Mouse (Mus musculus) Patski (cell line): ENCODE results near the gene Ndufa11. TPM values are rescaled to one million over a fixed set of nuclear protein-coding genes. Genes with fewer than 3 reads are reported as not detected.

Experiments
- ATAC-seq: fragments of 100-300 bp; one replicate; pipeline ENCODE4 v1.8.0; 2021
- CTCF ChIA-PET: fragments of 350-600 bp; sonication (Branson Sonifier 250); formaldehyde crosslinking; loops from one replicate; lab custom pipeline; 2022; ENCODE audit warnings: inconsistent platforms; lab: Charles Lee
- POLR2A ChIA-PET: fragments of 350-600 bp; sonication (Branson Sonifier 250); formaldehyde crosslinking; loops from one replicate; lab custom pipeline; 2022; ENCODE audit warnings: antibody characterized with exemption, inconsistent platforms; lab: Charles Lee
- DNase-seq: peaks from one replicate; pipeline ENCODE4 v3.0.0-alpha.2; 2011; ENCODE audit warnings: low read depth, low spot score
- H3K27me3 ChIP-seq: fragments of 371-371 bp; one replicate; pipeline ENCODE4 v1.5.1; 2021
- CTCF ChIP-seq: fragments of 100-300 bp; IDR thresholded peaks from one replicate; pipeline ENCODE4 v1.5.1; 2021
- in situ Hi-C: fragments of 300-500 bp; cut with MboI; formaldehyde crosslinking; loops from 3 replicates; pipeline ENCODE4 v1.11.1; 2018; ENCODE audit warnings: low pct_unique_long_range_greater_than_20kb, mixed read lengths
- polyA plus RNA-seq: library from polyadenylated mRNA; unstranded; gene quantifications from one replicate; pipeline ENCODE4 v1.2.3, GENCODE M21; 2021

The Ndufa11 gene
- polyA plus RNA-seq, 1 experiment from 2014 or later, result 272 TPM

- POLR2A ChIA-PET, result no interaction called here
- no peak for TF ChIP-seq CTCF
- ATAC-seq (no peak), DNase-seq (no peak)
- no peaks in the 10 kb centered on the region for H3K27me3 ChIP-seq
- in situ Hi-C loops, result no loop called here
- CTCF ChIA-PET, result no interaction called here
Measured at GRCm38 (mm10) chr17:56766631-56767405, 49.3 kb downstream of the Ndufa11 start.

GRCm38 (mm10) chr17:56767531-56768135, 50.1 kb downstream of the Ndufa11 start:
- no peak for ATAC-seq
- ChIA-PET CTCF (no interaction called here), POLR2A (no interaction called here)
- TF ChIP-seq CTCF, result no peak
- in situ Hi-C loops, result no loop called here
- no peaks in the 10 kb centered on the region for H3K27me3 ChIP-seq
- DNase-seq, result no peak

DNA sequence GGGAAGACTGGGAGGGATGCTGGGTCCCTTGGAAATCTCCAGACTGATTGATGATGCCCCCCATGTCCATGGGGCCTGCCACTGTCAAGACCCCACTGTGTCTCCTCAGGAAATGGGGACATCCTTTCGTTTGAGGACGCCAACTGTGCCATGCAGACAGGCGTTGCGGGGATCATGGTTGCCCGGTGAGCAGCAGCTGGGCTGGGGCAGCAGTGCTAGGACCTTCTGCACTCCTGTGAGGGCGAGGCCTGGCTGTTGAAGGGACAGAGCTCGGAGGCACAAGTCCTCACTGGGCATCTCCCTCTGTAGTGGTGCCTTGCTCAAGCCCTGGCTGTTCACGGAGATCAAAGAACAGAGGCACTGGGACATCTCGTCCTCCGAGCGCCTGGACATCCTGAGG, 51.4 kb downstream of the Ndufa11 start:
- in situ Hi-C loops, result no loop called here
- no peak for TF ChIP-seq CTCF
- CTCF ChIA-PET, result no interaction called here
- no peaks in the 10 kb centered on the region for H3K27me3 ChIP-seq
- ATAC-seq, result no peak
- no peak for DNase-seq
- POLR2A ChIA-PET, result no interaction called here

DNA sequence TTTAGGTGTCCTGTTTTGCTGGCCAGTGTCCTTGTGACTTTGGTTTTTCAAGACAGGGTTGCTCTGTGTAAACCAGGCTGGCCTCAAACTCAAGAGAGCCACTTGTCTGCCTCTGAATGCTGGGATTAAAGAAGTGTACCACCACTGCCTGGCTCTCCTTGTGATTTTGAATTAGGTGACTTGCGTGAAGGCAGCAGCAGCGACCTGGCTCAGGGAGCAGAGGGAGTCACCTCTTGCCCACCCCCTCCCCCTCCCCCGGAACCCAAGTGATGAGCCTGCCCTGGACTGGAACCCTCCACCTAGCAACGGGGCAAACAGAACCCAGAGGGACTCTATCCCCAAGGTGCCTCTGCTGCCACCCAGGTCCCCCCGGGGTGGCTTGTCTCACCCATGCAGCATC, 52.4 kb downstream of the Ndufa11 start, which contains the start of gene Prr22:
TSS of gene Prr22 (plus strand) at position 301 of the 400 bp plus-strand sequence.
- DNase-seq (no peak), ATAC-seq (no peak)
- CTCF ChIA-PET, result no interaction called here
- H3K27me3 ChIP-seq, result no peaks in the 10 kb centered on the region
- in situ Hi-C loops, result no loop called here
- POLR2A ChIA-PET, result no interaction called here
- no peak for TF ChIP-seq CTCF

Other genes with a start within 250 kb of the Ndufa11 start
- gene Ptprs, start 241.3 kb upstream of the Ndufa11 start, polyA plus RNA-seq, result 240 TPM
- not detected for gene Znrf4, start 205.3 kb upstream of the Ndufa11 start, polyA plus RNA-seq
- 1.5 TPM for gene Gm20219, start 163.4 kb upstream of the Ndufa11 start, polyA plus RNA-seq
- 127 TPM for gene Safb2, start 133.2 kb upstream of the Ndufa11 start, polyA plus RNA-seq
- gene Safb, start 132.9 kb upstream of the Ndufa11 start, polyA plus RNA-seq, result 159 TPM
- gene 2410015M20Rik, start 108.0 kb upstream of the Ndufa11 start, polyA plus RNA-seq, result 323 TPM
- gene Rpl36, start 104.4 kb upstream of the Ndufa11 start, polyA plus RNA-seq, result 1,365 TPM
- 193 TPM for gene Lonp1, start 90.9 kb upstream of the Ndufa11 start, polyA plus RNA-seq
- gene Catsperd, start 89.6 kb upstream of the Ndufa11 start, polyA plus RNA-seq, result 0.35 TPM
- gene Ranbp3, start 44.5 kb upstream of the Ndufa11 start, polyA plus RNA-seq, result 85.8 TPM
- 25.6 TPM for gene Vmac, start 255 bp downstream of the Ndufa11 start, polyA plus RNA-seq
- gene Nrtn, start 39.8 kb downstream of the Ndufa11 start, polyA plus RNA-seq, result 7.1 TPM
- gene Dus3l, start 47.0 kb downstream of the Ndufa11 start, polyA plus RNA-seq, result 50.5 TPM
- gene Prr22, start 52.5 kb downstream of the Ndufa11 start, polyA plus RNA-seq, result 0.89 TPM
- gene Rfx2, start 113.2 kb downstream of the Ndufa11 start, polyA plus RNA-seq, result 7.7 TPM
- gene Acsbg2, start 156.7 kb downstream of the Ndufa11 start, polyA plus RNA-seq, result not detected
- gene 1700061G19Rik, start 157.7 kb downstream of the Ndufa11 start, polyA plus RNA-seq, result not detected
- gene Mllt1, start 217.6 kb downstream of the Ndufa11 start, polyA plus RNA-seq, result 55.0 TPM